Mouse (Mus musculus): ENCODE results near the gene Abcc1.
A peak's percentile ranks its signal among the peaks of the same experiment; 100 is the strongest.

The Abcc1 gene

DNA sequence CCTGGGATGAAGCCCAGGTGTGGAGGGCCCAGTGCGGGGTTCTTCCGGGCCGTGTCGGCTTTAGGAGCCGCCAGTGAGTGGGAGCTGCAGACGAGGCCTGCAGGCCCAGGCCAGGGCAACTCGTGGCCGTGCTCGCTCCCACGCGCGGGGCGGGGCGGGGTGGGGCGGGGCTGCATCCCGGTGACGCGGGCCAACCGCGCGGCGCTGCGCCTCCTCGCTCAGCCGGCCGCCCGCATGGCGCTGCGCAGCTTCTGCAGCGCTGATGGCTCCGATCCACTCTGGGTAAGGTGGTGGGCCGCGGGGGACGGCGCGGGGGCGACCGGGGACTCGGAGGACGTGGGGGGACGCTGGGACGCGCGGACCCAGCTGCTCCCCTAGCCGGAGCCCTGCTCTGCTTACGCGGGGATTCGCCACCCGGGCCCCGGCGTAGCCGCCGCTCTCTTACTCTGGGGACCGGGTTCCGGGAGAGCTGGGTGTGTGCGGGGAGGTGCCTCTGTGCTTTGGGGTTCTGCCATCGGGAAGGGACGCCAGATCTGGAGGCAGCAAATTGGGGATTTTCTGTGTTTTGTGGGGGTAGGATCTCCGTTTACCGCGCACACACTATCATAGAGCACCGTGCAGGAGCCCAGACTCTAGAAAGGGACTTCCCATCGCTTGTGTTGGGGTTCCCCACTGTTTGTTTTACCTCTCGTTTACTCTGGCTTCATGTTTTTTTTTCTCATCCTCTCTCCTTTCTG lies at the start of gene Abcc1:
Abcc1 (plus strand) TSS at position 197 of the 737 bp plus-strand sequence.
- DNase-seq: peak; percentile 89

DNA sequence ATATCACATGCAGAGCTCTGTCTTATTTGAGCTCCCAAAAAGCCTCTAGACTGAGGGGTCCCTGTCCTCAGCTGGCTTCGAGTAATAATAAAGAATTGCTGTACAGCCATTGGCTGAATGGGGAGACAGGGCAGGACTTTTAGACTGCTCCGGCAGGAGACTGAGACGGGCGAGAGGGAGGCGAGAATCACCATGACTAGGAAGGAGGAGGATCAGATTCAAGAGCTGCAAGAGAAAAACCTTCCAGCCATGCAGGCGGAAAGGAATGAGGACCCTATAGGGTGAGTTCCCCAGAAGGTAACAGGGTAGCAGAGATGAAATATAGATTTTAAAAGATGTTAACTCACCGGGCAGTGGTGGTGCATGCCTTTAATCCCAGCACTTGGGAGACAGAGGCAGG lies 48.4 kb upstream of the Abcc1 start:
- DNase-seq: no peak

DNA sequence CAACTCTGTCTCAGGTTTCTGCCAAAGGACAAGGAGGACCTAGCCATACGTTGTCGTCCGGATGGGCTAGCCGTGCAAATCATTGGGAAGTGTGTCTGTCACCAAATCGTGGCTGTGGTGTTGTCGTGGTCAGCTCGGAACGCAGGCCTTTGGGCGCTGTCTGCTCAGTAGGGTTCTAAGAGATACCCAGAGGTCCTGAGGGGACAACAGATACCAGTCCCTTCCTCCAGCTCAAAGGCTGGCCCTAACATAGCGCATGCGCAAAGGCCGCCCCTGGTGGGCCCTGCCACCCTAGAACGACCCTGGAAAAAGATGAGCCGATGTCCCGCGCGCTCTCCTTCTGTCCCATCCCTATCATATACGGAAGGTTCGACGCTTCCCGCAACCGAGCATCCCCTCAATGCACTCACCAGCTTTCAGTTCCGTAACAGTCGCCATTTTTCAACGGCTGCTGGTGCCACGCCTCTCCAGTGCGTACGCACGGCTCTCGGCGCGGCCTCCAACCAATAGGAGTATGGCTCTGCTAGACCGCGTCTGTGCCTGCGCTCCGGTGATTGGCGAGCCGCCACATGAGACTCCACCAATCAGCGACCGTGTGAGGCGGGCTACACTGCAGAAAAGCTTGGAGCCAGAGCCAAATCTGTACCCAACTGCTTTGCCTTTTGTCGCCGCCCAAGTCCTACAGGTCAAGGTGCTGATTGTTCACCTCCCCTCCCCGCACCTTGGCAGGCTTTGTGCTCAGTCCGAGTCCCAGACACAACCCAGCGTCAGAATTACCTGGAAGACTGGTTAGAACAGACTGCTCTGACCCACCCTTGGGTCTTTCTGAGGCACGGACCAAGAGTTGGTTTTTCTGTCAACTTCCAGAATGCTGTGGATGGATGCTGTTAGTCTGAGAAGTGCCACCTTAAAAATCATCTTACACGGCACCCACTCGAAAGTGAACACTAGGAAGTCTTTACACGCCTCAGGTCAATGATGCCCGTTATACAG lies 44.2 kb upstream of the Abcc1 start, which contains the start of gene Fopnl:
Fopnl (minus strand) TSS at position 522 of the 993 bp plus-strand sequence.
- DNase-seq: peak; percentile 98

DNA sequence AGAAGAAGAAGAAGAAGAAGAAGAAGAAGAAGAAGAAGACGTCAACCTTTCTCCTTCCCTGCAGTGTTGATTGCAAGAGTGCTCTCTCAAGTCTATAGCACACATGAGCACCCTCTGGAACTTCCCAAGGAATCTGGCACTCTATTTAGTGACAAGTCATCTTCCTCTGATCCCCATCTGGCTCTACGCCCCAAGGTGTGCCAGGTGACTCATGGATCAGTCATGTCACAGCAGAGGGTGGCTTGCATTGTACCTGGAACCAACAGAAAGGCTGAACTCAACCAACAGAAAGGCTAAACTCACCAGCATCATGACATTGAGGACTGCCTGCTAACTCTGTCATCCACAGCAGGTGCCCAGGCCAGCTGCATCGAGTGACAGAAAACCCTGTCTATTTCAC lies 41.7 kb upstream of the Abcc1 start:
- DNase-seq: no peak

DNA sequence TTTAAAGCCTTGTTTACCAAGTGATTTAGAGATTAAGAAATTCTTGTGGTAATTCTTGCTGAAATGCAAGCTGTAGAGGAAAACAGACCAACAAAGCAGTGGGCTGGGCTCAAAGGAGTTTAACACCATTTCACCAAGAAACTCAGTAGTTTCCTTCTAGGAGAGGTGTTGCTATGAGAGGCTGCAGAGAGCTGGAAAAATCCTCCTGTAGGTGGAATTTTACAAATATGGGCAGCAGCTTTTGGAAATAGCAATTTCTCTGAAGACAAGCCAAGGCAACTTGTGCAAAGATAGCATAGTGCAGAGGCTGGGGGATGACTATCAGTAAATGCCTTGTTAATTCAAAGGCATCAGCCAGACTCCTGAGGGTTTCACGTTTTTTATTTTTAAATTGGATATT lies 40.9 kb upstream of the Abcc1 start:
- DNase-seq: no peak

DNA sequence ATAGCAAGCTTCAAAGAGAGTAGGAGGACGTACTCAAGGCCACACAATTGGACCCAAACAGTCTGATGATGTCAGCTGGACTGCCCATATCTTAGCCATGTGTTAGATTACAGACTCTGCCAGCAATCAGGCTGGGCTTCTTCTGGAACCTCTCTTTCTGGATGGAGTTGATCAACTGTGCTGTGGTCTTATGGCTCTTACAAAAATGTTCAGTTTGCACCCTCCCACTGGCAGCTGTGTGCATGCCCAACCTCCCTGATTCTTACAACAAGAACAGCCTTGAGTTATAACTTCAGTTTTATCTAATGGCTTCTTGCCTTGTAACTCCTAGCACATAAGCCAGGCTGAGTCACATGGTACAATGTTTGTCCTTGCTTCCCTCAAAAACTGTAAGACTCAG lies 33.2 kb upstream of the Abcc1 start:
- no peak for DNase-seq

DNA sequence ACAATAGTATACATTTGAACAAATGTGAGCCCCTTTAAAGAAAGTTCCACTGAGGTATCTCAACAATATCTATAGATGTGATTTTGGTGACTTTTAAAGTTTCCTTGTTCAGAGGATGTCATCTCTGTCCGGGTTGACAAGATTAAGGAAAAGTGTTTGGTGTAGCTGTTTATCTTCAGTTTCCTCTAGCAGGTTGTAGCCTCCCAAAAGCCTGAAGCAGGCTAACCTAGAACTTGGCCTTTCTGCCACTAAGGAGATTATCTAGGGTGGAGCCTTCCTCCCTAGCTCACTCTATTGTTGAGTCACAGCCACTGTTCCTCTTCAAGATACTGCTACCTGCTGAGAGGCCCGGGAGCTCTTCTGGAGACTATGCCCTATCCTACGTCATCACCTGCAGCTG lies 16.4 kb upstream of the Abcc1 start:
- DNase-seq: no peak

DNA sequence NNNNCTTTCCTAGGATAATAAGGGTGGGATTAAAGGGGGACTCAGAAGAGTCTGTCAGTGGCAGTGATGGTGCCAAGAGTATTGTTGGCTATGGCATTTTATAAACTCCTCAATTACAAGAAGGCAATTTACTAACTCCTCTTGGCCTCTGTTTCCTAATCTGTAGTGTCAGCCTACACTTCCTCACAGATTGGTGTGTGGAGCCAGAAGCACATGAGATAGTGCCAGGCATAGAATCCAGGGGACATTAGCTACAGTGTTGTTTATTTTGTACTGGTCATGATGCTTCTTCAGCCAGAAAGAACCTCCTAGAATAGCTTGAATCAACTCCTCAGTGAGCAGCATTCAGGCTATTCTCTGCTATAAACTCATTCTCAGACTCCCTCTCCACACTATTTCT lies 9.8 kb upstream of the Abcc1 start:
- no peak for DNase-seq

DNA sequence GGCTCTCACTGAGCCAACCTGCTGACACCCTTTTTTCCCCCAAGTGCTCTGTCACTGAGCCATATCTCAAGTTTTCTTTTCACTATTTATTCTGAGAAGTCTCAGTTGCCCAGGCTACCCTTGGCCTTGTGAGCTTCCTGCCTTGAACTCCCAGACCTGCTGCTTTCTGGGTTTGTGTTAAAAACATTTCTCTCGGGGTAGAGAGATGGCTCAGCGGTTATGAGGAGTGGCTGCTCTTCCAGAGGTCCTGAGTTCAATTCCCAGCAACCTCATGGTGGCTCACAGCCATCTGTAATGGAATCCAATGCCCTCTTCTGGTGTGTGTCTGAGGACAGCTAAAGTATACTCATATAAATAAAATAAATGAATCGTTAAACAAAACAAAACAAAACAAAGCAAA lies 9.1 kb upstream of the Abcc1 start:
- no peak for DNase-seq

DNA sequence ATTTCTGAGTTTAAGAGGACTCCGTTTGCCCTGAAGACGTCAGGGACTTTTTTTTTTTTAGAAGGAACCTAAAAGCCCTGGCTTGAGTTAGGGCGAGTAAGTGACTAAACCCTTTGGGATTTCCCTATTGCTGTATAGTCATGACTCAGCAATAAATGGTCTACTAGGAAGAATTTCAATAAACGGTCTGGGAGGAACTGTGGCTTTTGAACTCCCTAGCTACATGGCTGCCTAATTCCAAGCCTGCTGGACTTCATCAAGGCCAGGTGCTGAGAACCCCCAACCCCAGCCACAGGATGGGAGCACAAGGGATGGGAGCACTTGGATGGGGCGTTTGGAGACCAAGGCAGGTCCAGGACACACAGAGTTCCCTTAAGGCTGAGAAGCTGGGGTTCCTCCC lies 8.7 kb upstream of the Abcc1 start:
- DNase-seq: no peak

DNA sequence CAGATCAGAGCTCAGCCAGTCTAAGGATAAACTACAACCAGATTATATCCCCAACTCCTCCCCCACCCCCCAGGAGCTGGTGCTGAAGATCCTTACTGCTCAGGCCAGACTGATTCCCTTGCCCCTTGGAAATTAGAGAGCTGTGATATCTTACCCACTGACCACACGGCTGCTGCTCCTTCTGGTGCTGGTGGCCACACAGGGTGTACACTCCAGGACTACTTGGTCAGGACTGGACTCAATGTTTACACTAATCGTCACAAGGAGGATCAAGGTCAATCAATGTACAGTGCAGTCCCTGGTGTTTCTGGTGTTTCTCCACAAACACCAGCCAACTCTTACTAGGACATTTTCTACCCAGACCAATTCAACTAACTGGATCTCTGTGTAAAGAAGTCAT lies 3.5 kb upstream of the Abcc1 start:
- no peak for DNase-seq

DNA sequence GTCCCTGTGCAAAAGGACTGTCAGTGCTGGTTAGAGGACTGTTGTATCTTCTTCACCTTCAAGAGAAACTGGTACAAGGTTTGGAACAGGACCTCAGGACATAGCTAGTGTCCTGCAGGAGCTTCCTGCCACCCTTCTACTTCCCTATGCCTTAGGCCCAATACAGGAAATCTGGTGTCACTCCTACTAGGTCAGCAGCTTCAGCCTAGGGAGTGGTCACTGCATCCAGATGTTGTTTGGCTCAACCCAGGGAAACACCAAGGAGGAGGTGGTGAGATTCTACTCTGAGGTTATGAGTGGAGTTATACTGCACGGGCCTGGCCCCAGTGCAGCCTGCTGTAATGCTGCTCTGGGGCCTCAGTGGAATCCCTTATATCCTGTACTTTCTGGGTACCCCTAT lies 2.8 kb upstream of the Abcc1 start:
- no peak for DNase-seq

DNA sequence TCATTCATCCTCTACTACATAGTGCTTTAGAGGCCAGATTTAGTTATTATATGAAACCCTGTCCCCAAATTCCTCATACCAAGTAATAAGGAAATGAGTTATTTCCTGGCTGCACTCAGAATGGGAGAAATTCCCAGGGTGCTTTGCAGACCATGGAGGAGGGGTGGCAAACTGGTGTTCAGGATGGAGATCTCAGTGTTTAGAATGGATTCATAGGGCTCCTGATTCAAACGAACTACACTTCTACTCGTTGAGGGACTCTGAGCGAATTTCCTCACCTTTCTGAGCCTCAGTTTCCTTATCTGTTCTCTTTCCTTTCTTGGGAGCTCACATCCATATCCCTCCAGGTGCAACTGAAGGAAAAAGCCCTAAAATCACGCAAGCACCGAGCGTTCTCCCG lies 427 bp upstream of the Abcc1 start:
- no peak for DNase-seq

DNA sequence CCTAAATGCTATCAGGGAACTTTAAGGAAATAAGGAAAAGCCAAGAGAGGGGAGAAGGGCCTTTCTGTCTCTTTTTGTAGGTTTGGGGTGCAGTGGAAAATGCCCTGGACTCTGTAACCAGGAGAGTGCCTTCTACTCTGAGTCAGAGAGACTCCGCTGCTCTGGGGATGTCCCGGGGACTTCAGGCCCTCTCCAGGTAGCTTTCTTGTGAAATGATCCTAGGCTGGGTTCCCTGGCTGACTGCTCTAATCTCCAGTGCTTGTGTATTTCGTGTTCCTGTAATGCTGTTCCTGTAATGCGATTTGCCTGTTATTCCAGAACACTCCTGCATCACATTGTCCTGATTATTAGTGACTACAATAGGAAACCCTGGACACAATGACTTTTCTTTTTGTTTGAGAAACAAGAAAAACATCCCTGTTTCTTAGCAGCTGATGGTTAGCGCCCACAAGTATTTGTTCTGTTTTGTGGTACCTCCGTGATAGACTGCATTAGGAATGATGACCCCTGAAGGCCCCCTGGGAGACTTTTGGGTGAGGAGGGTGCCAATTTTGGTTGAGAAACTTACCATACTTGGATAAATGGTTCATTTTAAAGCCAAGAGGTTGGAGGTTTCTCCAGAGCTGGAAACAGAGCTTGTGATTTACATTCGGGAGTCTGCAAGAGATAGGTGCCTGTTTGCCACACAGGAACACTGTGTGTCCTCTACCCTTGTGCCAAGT lies 902 bp downstream of the Abcc1 start:
- DNase-seq: peak; percentile 27

DNA sequence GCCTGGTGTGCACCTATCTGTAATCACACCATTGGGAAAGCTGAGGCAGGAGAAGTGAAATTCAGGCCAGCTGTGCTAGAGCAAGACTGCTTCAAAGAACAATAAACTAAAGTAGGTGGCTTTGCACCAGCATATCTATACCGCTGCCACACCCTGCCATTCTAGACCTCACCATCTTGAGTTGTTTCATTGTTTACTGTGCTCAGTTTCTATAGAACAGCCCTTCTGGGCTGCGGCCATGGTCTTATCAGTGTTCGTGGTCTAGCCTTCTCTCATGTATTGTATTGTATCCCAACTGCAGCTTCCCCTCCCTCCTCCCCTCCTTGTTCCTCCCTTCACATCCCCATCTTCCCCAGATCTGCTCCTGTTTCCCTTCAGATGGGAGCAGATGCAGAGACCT lies 2.1 kb downstream of the Abcc1 start:
- no peak for DNase-seq

DNA sequence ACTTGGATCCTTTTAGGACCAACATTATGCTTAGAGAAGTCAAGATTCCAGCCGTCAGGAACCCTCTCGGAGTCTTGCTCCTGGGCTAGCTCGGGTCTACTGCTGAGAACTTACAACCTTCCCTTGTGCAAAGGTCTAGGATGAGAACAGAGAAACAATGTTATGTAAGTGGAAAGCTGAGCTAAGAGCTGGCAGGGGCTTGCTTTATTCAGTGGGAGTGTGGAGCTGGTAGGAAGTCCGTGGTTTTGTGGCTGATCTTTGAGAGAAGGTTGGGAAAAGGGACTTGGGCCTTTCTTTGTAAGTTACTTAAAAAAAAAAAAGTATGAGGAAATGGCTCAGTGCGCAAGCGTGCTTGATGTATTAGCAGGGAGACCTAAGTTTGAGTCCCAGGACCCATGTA lies 2.7 kb downstream of the Abcc1 start:
- no peak for DNase-seq

DNA sequence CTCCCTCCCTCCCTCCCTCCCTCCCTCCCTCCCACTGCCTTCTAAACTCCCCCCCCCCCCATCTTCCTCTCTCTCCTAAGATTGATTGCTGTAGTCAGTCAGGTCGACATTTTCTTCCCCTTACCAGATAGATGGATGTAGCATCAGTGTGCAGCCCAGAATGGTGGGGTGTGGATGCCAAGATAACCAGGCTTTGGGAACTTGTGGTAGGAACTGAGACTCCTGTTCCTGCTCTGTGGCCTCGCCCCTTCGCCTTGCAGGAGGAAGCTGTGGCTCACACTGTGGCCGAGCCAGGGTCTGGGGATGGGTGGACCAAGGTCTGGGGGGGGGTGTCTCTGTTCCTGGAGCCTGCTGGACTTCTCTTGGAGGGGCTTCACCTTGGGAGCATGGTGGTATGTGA lies 4.1 kb downstream of the Abcc1 start:
- no peak for DNase-seq

DNA sequence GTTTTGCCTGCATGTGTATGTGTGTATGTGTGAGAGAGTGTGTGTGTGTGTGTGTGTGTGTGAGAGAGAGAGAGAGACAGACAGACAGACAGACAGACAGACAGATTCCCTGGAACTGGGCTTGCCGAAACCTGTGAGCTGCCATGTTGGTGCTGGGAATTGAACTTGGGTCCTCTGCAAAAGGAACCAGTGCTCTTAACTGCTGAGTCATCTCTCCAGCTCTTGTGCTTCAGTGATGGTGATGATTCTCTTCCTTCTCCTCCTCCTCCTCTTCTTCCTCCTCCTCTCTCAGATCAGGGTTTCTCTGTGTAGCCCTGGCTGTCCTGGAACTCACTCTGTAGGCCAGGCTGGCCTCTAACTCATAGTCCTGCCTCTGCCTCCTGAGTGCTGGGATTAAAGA lies 4.7 kb downstream of the Abcc1 start:
- no peak for DNase-seq

DNA sequence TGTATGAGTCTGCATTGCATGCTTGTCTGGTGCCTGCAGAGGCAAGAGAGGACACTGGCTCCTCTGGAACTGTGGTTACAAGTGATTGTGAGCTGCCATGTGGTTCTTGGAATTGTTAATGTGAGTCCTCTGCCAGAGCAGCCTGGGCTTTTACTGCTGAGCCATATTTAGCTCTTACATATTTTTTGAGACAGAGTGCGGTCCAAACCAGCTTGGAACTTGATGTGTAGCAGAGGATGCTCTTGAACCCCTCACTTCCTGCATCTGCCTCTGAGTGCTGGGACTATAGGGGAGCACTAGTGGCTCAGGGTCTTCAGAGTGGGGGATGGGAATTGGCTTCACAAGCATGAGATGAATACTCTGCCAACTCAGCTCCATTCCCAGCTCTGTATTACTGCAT lies 10.0 kb downstream of the Abcc1 start:
- no peak for DNase-seq

DNA sequence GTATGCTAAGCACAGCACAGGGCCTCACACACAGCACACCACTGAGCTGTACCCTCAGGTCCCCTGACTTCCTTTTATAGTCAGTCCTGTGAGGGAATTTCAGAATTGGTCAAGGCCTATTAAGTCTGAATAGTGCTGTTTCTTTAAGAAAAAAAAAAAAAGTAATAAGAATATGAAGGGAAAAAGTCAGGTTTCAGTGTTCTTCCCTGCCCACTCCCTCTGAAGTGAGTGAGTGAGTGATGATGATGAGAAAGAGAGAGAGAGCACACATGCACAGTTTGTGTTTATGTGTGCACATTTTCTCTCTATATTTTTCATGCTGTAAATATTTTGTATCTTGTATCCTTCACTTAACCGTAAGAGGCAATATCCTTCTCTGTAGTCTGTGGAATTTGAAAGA lies 11.0 kb downstream of the Abcc1 start:
- DNase-seq: no peak

DNA sequence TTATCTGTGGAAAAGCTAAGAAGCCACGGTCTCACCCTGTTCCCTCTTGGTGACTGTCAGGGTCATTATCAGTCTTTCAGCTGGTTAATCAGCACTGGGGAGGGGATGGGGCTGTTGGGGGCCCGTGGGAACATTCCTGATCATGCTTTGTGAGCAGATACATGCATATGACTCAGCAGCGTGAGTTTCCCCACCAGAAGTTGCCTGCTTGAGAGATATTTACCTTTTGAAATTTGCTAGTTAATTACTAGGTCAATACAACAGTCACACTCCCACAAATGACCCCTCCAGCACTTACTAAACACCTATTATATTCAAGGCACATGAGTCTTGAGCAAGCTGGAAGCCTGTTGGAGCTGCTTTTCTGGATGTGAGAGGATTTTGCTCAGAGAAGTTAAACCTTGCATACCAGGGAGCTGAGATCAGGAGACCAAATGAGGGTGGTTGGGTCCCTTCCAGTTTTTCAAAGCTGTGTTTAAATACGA lies 11.5 kb downstream of the Abcc1 start:
- DNase-seq: no peak

DNA sequence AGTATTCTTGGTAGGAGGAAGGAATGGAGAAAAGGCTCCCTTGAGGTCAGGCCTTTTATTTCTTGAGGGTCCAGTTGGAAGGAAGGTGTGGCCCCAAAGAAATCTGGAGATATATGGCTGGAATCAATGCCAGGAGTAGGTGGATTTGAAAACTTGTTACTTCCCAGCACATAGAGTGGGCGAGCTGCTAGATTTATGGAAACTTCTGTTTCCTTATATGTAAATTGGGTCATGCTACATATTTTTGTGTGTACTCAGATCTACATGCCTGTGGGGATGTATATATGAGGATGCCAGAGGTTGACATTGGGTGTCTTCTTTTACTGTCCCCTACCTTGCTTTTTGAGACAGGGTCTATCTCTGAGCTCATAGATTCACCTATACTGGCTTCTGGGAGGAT lies 14.6 kb downstream of the Abcc1 start:
- DNase-seq: no peak

DNA sequence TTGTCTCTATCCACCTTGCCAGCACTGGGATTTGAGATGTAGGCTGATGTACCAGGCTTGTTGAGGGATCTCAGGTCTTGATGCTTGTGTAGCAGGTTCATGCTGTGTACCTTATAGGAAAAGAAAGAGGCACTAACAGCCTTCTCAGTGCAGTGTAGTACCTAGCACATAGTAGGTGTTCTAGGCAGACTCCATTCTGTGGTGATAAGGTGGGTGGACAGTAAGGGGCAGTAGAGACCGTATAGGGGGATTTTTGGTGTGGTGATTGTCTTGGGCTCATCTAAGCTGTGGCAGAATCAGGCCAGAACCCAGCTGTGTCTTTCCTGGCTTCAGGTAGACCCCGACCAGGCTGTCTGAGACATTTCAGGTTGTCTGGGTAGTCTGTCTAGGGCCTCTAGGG lies 15.0 kb downstream of the Abcc1 start:
- no peak for DNase-seq
